Mouse (Mus musculus): Measurements from ENCODE around the gene Nrg3.

DNA sequence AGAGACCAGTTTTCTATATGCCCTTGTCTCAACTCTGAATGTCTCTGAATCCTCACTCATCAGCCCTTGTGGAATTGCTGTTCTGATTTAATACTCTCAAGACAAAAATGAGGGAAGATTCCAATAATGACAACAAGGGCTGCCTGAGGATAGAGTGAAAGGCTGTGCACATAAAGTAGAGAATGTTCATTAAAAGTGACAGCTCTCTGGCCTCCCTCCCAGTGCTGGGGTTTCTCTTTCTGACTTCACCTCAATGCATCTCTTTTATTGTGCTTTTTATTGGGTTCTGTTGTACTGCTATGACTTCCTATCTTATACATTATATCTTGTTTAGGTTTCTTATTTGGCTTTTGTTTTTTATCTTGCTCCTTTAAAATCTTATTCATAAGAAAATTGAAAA lies 1131.9 kb downstream of the Nrg3 start:
- no peak for TF ChIP-seq CTCF (IDR thresholded peaks at IDR 0.05; ENCODE audit: low read depth)
- no peak for TF ChIP-seq EP300 (optimal IDR thresholded peaks at IDR 0.05)
